Mouse (Mus musculus): ENCODE measurements around the gene Bfar. TPM values are rescaled to one million over a fixed set of nuclear protein-coding genes. Genes with fewer than 3 reads are reported as not detected.

The Bfar gene
- polyA plus RNA-seq, 1 experiment: 21.5 TPM

Other genes starting within 250 kb of the Bfar start
- 7.5 and 7.6 TPM in 2 replicates for gene Parn, start 3.7 kb upstream of the Bfar start, polyA plus RNA-seq (2012; rRNA removed)
- 1.6 and 2.2 TPM in 2 replicates for gene 3110001I22Rik, start 71 bp downstream of the Bfar start, polyA plus RNA-seq (2012; rRNA removed)
- 14.4 and 18.5 TPM in 2 replicates for gene Pla2g10, start 59.1 kb downstream of the Bfar start, polyA plus RNA-seq (2012; rRNA removed)
- 7.7 and 8.5 TPM in 2 replicates for gene Rrn3, start 108.8 kb downstream of the Bfar start, polyA plus RNA-seq (2012; rRNA removed)
- 34.8 and 44.6 TPM in 2 replicates for gene Ntan1, start 147.0 kb downstream of the Bfar start, polyA plus RNA-seq (2012; rRNA removed)
- gene Pdxdc1, start 231.3 kb downstream of the Bfar start, polyA plus RNA-seq (2012; rRNA removed): 235 and 281 TPM in 2 replicates
- gene Mpv17l, start 231.3 kb downstream of the Bfar start, polyA plus RNA-seq (2012; rRNA removed): 4.6 and 5.4 TPM in 2 replicates

All from large intestine, adult 2 months (tissue).